Mouse (Mus musculus): ENCODE measurements at regions not wholly inside any gene's neighbourhood (a gene's known extent, or its start where the extent isn't known, plus 50 kb on each side); places are given as distances from the start of the nearest gene placed in this dataset.
A peak's percentile ranks its signal among the peaks of the same experiment; 100 is the strongest.
"Not testable (repeated sequence)": the region's sequence is repeated elsewhere in the genome, so short reads cannot be mapped to it uniquely, and the experiment has no call there.

GRCm38 (mm10) chr19:27122348-27122747 lies 93.9 kb upstream of the Vldlr start:
- no peaks in the 10 kb centered on the region for H3K4me1 ChIP-seq (replicated peaks)
- H3K27ac ChIP-seq = no peak overlapping the region
- H3K36me3 ChIP-seq = no peaks in the 10 kb centered on the region
- no peaks in the 10 kb centered on the region for H3K9me3 ChIP-seq
- H3K4me3 ChIP-seq = no peak overlapping the region
- no peak for DNase-seq (ENCODE audit: low spot score)
- WGBS = 86% methylated on average over 5 of the region's 5 CpGs
- H3K27me3 ChIP-seq (ENCODE audit: insufficient read depth, poor library complexity, severe bottlenecking) = no peaks in the 10 kb centered on the region

DNA sequence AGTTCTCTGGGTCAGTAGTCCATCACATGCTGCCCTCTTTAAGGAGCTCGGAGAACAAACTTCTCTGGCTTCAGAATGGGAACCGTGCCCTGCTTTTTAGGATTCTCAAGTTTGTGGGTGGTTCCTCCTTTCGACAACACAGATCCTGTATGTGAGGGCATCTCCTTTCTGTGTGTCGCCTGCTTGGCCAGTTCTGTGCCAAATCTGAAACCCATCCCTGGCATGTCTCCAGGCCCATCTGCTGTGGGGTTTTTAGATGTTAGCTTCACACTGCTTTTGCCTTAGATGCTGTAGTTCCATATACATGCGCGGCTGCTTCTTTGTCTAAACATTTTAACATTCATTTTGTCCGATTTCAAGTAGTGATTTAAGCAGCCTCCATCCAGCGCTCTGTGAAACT lies 93.0 kb upstream of the Vldlr start:
- Histone ChIP-seq H3K27ac (no peak overlapping the region), H3K4me1 (replicated peaks) (no peaks in the 10 kb centered on the region), H3K36me3 (no peaks in the 10 kb centered on the region), H3K9me3 (no peaks in the 10 kb centered on the region), H3K4me3 (no peak overlapping the region), H3K27me3 (ENCODE audit: insufficient read depth, poor library complexity, severe bottlenecking) (no peaks in the 10 kb centered on the region)
- no peak for DNase-seq (ENCODE audit: low spot score)
- WGBS = 92% methylated on average over 8 of the region's 8 CpGs

DNA sequence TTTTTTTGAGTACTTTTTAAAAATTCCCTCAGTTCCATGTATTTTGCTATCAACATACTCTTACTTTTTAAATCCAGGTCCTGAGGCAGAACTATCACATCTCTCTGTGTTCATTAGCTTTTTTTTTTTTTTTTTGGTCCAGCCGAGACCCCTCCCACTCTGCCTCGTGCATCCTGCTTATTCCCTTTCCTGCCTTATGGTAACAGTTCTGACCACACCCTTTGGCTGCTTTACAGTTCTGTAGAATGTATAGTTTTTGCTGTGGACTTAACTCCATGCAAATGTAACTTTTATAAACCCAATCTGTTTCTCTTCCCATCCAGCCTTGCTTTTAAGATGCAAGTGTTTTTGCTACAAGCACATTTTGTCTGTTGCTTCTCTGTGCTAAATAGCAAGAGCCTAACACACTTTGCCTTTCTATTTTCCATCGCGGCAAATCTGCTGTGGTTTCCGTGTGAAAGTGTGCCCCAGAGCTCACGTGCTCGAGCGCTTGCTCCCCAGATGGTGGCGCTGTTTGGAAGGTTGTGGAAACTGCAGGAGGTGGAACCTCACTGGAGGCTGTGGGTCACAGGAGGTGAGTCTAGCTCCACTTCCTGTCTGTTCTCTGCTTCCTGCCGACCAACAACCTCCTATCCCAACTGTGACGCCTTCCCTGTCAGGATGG lies 92.3 kb upstream of the Vldlr start:
- H3K4me1 ChIP-seq (replicated peaks) = no peaks in the 10 kb centered on the region
- H3K27me3 ChIP-seq (ENCODE audit: insufficient read depth, poor library complexity, severe bottlenecking) = no peaks in the 10 kb centered on the region
- H3K9me3 ChIP-seq = no peaks in the 10 kb centered on the region
- no peak overlapping the region for H3K27ac ChIP-seq
- H3K4me3 ChIP-seq = no peak overlapping the region
- WGBS = 64% methylated on average over 11 of the region's 11 CpGs
- DNase-seq (ENCODE audit: low spot score) = peak; percentile 20
- no peaks in the 10 kb centered on the region for H3K36me3 ChIP-seq

- H3K27ac ChIP-seq; H3K9me3 ChIP-seq; H3K27me3 ChIP-seq (ENCODE audit: insufficient read depth, poor library complexity, severe bottlenecking); H3K36me3 ChIP-seq; H3K4me1 ChIP-seq (replicated peaks); DNase-seq (ENCODE audit: low spot score); H3K4me3 ChIP-seq: not testable (repeated sequence)
- WGBS = 95% methylated on average over 4 of the region's 4 CpGs
Measured at GRCm38 (mm10) chr19:27128501-27128900, 87.8 kb upstream of the Vldlr start.

- no peaks in the 10 kb centered on the region for H3K36me3 ChIP-seq
- H3K27ac ChIP-seq = no peak overlapping the region
- WGBS = 89% methylated on average over 5 of the region's 5 CpGs
- H3K27me3 ChIP-seq (ENCODE audit: insufficient read depth, poor library complexity, severe bottlenecking) = no peaks in the 10 kb centered on the region
- DNase-seq (ENCODE audit: low spot score) = no peak
- no peaks in the 10 kb centered on the region for H3K9me3 ChIP-seq
- H3K4me1 ChIP-seq (replicated peaks) = no peaks in the 10 kb centered on the region
- no peak overlapping the region for H3K4me3 ChIP-seq
Measured at GRCm38 (mm10) chr19:27134360-27134759, 81.9 kb upstream of the Vldlr start.

GRCm38 (mm10) chr19:27140892-27141291 lies 75.4 kb upstream of the Vldlr start:
- 88% methylated on average over 3 of the region's 3 CpGs for WGBS
- Histone ChIP-seq H3K9me3 (no peaks in the 10 kb centered on the region), H3K36me3 (no peaks in the 10 kb centered on the region), H3K4me1 (replicated peaks) (peaks cover 5% of the 10 kb centered on the region; the same call in 1 of the 2 replicates), H3K4me3 (no peak overlapping the region), H3K27me3 (ENCODE audit: insufficient read depth, poor library complexity, severe bottlenecking) (peaks cover 14% of the 10 kb centered on the region), H3K27ac (no peak overlapping the region)
- DNase-seq (ENCODE audit: low spot score) = no peak

DNA sequence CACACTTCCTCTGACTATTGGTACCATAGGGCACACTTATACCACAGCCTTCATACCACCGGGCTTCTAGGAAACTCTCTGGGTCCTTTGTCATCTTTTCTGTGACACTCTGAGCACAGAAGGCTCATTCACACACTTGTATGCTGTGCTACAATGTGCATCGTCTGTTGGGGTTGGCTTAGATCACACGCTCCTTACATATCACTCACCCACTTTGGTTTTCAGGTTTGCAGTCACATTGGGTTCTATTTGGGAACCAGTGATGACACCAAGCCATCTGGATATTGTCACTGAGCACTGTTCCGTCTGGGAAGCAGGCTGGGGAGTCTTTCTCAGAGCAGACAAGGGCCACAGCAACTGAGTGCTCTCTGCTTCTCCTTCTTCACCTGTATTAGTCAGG lies 74.1 kb upstream of the Vldlr start:
- DNase-seq (ENCODE audit: low spot score) = no peak
- no peaks in the 10 kb centered on the region for H3K36me3 ChIP-seq
- no peak overlapping the region for H3K4me3 ChIP-seq
- no peak overlapping the region for H3K27ac ChIP-seq
- H3K27me3 ChIP-seq (ENCODE audit: insufficient read depth, poor library complexity, severe bottlenecking) = peaks cover 20% of the 10 kb centered on the region
- WGBS = 92% methylated on average over 4 of the region's 4 CpGs
- peaks cover 5% of the 10 kb centered on the region; the same call in 1 of the 2 replicates for H3K4me1 ChIP-seq (replicated peaks)
- no peaks in the 10 kb centered on the region for H3K9me3 ChIP-seq

GRCm38 (mm10) chr19:27147404-27147803 lies 68.9 kb upstream of the Vldlr start:
- H3K9me3 ChIP-seq = no peaks in the 10 kb centered on the region
- peaks cover 15% of the 10 kb centered on the region; the same call in 1 of the 2 replicates for H3K27me3 ChIP-seq (ENCODE audit: insufficient read depth, poor library complexity, severe bottlenecking)
- WGBS = 83% methylated on average over 12 of the region's 12 CpGs
- no peaks in the 10 kb centered on the region for H3K36me3 ChIP-seq
- peaks cover 5% of the 10 kb centered on the region; the same call in 1 of the 2 replicates for H3K4me1 ChIP-seq (replicated peaks)
- H3K4me3 ChIP-seq = no peak overlapping the region
- H3K27ac ChIP-seq = no peak overlapping the region
- DNase-seq (ENCODE audit: low spot score) = no peak

GRCm38 (mm10) chr19:27148330-27148729 lies 68.0 kb upstream of the Vldlr start:
- WGBS = 82% methylated on average over 5 of the region's 5 CpGs
- H3K4me1 ChIP-seq (replicated peaks) = peaks cover 5% of the 10 kb centered on the region; the same call in 1 of the 2 replicates
- H3K9me3 ChIP-seq = no peaks in the 10 kb centered on the region
- peaks cover 13% of the 10 kb centered on the region; the same call in 1 of the 2 replicates for H3K27me3 ChIP-seq (ENCODE audit: insufficient read depth, poor library complexity, severe bottlenecking)
- no peak overlapping the region for H3K27ac ChIP-seq
- H3K4me3 ChIP-seq = no peak overlapping the region
- H3K36me3 ChIP-seq = no peaks in the 10 kb centered on the region
- no peak for DNase-seq (ENCODE audit: low spot score)

GRCm38 (mm10) chr19:27149567-27149966 lies 66.7 kb upstream of the Vldlr start:
- 91% methylated on average over 4 of the region's 4 CpGs for WGBS
- Histone ChIP-seq H3K4me1 (replicated peaks) (peaks cover 4% of the 10 kb centered on the region; the same call in 1 of the 2 replicates), H3K9me3 (no peaks in the 10 kb centered on the region), H3K4me3 (no peak overlapping the region), H3K27ac (no peak overlapping the region), H3K36me3 (no peaks in the 10 kb centered on the region), H3K27me3 (ENCODE audit: insufficient read depth, poor library complexity, severe bottlenecking) (peaks cover 10% of the 10 kb centered on the region; the same call in 1 of the 2 replicates)
- no peak for DNase-seq (ENCODE audit: low spot score)

DNA sequence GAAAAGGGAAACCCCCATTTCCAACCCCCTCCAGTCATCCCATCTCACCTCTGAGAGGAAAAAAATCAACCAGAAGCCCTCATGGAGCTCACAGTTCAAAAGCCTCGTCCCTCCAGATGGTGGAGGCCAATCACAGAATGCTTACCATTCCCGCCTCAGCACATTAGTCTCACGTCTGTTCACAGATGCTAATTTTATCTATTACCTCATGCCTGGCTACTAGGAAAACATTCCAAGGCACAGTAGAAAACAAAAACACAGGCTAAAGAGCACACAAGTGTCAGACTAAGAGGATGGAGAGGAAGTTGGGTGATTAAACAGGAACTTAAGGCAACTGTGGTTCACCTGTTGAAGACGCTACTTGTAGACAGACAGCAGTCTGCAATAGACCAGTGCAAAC lies 54.4 kb upstream of the Vldlr start:
- Histone ChIP-seq H3K4me3 (no peak overlapping the region), H3K36me3 (no peaks in the 10 kb centered on the region), H3K27ac (no peak overlapping the region), H3K27me3 (ENCODE audit: insufficient read depth, poor library complexity, severe bottlenecking) (no peaks in the 10 kb centered on the region), H3K4me1 (replicated peaks) (no peaks in the 10 kb centered on the region), H3K9me3 (no peaks in the 10 kb centered on the region)
- 71% methylated on average over 4 of the region's 4 CpGs for WGBS
- DNase-seq (ENCODE audit: low spot score) = no peak
